Mouse (Mus musculus) ES-Bruce4 (cell line): ENCODE measurements around the gene Rad9a.

Experiments
- CTCF ChIP-seq: IDR thresholded peaks from one replicate; pipeline ENCODE4 v1.8.1; 2011; ENCODE audit warnings: low read depth, low read length
- EP300 ChIP-seq: IDR thresholded peaks from 2 replicates; pipeline ENCODE4 v1.6.1; 2011; ENCODE audit warnings: low read depth, low read length; ENCODE audit not compliant: insufficient read depth
- POLR2A ChIP-seq: IDR thresholded peaks from one replicate; pipeline ENCODE4 v1.8.1; 2011; ENCODE audit warnings: low read length; ENCODE audit not compliant: insufficient read depth

GRCm38 (mm10) chr19:4204889-4205288 is 3.4 kb upstream of the Rad9a start:
- TF ChIP-seq CTCF (no peak), EP300 (no peak), POLR2A (no peak)
